Mouse (Mus musculus) bone marrow, adult 2 months (tissue): ENCODE data around the gene Mlx.

Experiments used
- CTCF ChIP-seq: fragments of 200-500 bp; IDR thresholded peaks from 2 replicates; pipeline ENCODE4 v1.5.1; 2011; ENCODE audit warnings: low read length, control low read depth; ENCODE audit not compliant: control insufficient read depth, insufficient read depth
- POLR2A ChIP-seq: fragments of 200-500 bp; IDR thresholded peaks from 2 replicates; pipeline ENCODE4 v1.6.1; 2011; ENCODE audit warnings: low read depth, mild to moderate bottlenecking, control low read depth, low read length, borderline replicate concordance; ENCODE audit not compliant: control insufficient read depth

DNA sequence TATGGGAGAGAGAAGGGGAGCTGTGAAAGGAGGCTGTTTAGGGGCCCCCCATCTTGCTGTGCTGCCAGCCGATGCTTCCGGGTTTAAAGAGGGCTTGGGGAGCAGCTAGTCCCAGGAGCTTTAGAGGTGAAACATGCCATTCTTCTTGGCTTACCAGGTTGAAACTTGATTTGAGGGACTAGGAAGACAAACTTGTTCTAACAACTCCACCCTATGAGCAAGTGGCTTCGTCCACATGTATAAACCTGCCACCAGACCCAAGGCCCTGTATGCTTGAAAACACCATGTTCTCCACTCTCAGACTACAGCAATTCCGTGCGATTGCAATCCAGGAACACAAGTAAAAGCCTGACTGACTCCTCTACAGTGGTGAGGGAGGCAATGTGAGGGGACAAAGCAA is 15.9 kb downstream of the Mlx start:
- TF ChIP-seq POLR2A (no peak), CTCF (no peak)
